Mouse (Mus musculus) left cerebral cortex, adult 2 months (tissue): ENCODE measurements around the gene Khnyn. TPM values are rescaled to one million over a fixed set of nuclear protein-coding genes. Genes with fewer than 3 reads are reported as not detected.

Experiments
- DNase-seq, 2 experiments: peaks; one replicate each; pipeline ENCODE4 v3.0.0; 2021 to 2022; ENCODE audit warnings: low spot score in 2 of 2, mixed read lengths in 1 of 2; ENCODE audit errors: extremely low spot score in 1 of 2
- H3K27ac ChIP-seq: fragments of 200-600 bp; 2 replicates; pipeline ENCODE4 v1.8.1; 2022
- H3K4me3 ChIP-seq: fragments of 200-600 bp; 2 replicates; pipeline ENCODE4 v1.8.1; 2022
- CTCF ChIP-seq: fragments of 200-600 bp; IDR thresholded peaks from 2 replicates; pipeline ENCODE4 v1.8.1; 2022; ENCODE audit warnings: antibody characterized with exemption, mild to moderate bottlenecking, moderate library complexity
- intact Hi-C: fragments of 180-260 bp; cut with DNase I; formaldehyde crosslinking; loops from one replicate; pipeline ENCODE4 v1.15.1; 2025
- total RNA-seq, 2 experiments: library from RNA; stranded (reverse); gene quantifications; 2 replicates each; pipeline ENCODE4 v1.2.3; 2021

The Khnyn gene
- total RNA-seq, 2 experiments from 2014 or later = 11.9 to 12.0 TPM

GRCm38 (mm10) chr14:55873714-55874683, 10.7 kb upstream of the Khnyn start:
- intact Hi-C loops = loop anchor here (2.0 kb wide), 1 partner anchor 45 kb away; no protein-coding TSS in a partner anchor
- TF ChIP-seq CTCF = peak; percentile 97
- peak overlapping the region; percentile 31; the same call in 1 of the 2 replicates for H3K4me3 ChIP-seq
- no peak overlapping the region for H3K27ac ChIP-seq
- peak; percentile 67 to 83 for DNase-seq

GRCm38 (mm10) chr14:55877469-55878315, 7.1 kb upstream of the Khnyn start:
- intact Hi-C loops = no loop called here
- DNase-seq = no peak
- Histone ChIP-seq H3K27ac (no peak overlapping the region), H3K4me3 (no peak overlapping the region)
- TF ChIP-seq CTCF = no peak

GRCm38 (mm10) chr14:55878316-55878940, 6.3 kb upstream of the Khnyn start:
- intact Hi-C loops = no loop called here
- Histone ChIP-seq H3K4me3 (no peak overlapping the region), H3K27ac (no peak overlapping the region)
- no peak for DNase-seq
- no peak; the same call in 1 of the 2 replicates for TF ChIP-seq CTCF

- peak; percentile 94 for TF ChIP-seq CTCF
- intact Hi-C loops = no loop called here
Measured at GRCm38 (mm10) chr14:55879623-55880022, 5.1 kb upstream of the Khnyn start.

GRCm38 (mm10) chr14:55880982-55881381, 3.8 kb upstream of the Khnyn start:
- H3K4me3 ChIP-seq = no peak overlapping the region
- intact Hi-C loops = no loop called here
- no peak for DNase-seq
- no peak overlapping the region for H3K27ac ChIP-seq
- TF ChIP-seq CTCF = no peak

More at GRCm38 (mm10) chr14:55879623-55880022, 5.1 kb upstream of the Khnyn start:
- H3K4me3 ChIP-seq = no peak overlapping the region
- H3K27ac ChIP-seq = no peak overlapping the region
- DNase-seq = peak; percentile 78

GRCm38 (mm10) chr14:55882171-55882641, 2.5 kb upstream of the Khnyn start:
- Histone ChIP-seq H3K4me3 (no peak overlapping the region), H3K27ac (no peak overlapping the region)
- intact Hi-C loops = no loop called here

GRCm38 (mm10) chr14:55883149-55883661, 1.5 kb upstream of the Khnyn start:
- H3K4me3 ChIP-seq = no peak overlapping the region
- intact Hi-C loops = no loop called here
- DNase-seq = no peak
- no peak overlapping the region for H3K27ac ChIP-seq
- TF ChIP-seq CTCF = no peak

More at GRCm38 (mm10) chr14:55882171-55882641, 2.5 kb upstream of the Khnyn start:
- no peak for TF ChIP-seq CTCF
- DNase-seq = no peak

- intact Hi-C loops = no loop called here
- no peak overlapping the region for H3K27ac ChIP-seq
Measured at GRCm38 (mm10) chr14:55883663-55884062, 1.1 kb upstream of the Khnyn start.

GRCm38 (mm10) chr14:55884166-55884565, 581 bp upstream of the Khnyn start, which contains the start of gene Cbln3:
Gene Cbln3, minus strand, starts transcription at chr14:55884392.
- intact Hi-C loops = no loop called here
- no peak for TF ChIP-seq CTCF
- H3K4me3 ChIP-seq = peak within 1 kb of the TSS; percentile 91
- H3K27ac ChIP-seq = peak within 1 kb of the TSS; percentile 89
- DNase-seq = no peak

More at GRCm38 (mm10) chr14:55883663-55884062, 1.1 kb upstream of the Khnyn start:
- TF ChIP-seq CTCF = no peak
- no peak overlapping the region for H3K4me3 ChIP-seq
- no peak for DNase-seq

- Histone ChIP-seq H3K27ac (peak overlapping the region; percentile 89), H3K4me3 (peak overlapping the region; percentile 91)
- TF ChIP-seq CTCF = no peak
- intact Hi-C loops = no loop called here
- no peak for DNase-seq
Measured at GRCm38 (mm10) chr14:55885114-55885790, 505 bp downstream of the Khnyn start.
